16 mouse cellular contexts compared by ENCODE assay signal in the genomic region with DNA sequence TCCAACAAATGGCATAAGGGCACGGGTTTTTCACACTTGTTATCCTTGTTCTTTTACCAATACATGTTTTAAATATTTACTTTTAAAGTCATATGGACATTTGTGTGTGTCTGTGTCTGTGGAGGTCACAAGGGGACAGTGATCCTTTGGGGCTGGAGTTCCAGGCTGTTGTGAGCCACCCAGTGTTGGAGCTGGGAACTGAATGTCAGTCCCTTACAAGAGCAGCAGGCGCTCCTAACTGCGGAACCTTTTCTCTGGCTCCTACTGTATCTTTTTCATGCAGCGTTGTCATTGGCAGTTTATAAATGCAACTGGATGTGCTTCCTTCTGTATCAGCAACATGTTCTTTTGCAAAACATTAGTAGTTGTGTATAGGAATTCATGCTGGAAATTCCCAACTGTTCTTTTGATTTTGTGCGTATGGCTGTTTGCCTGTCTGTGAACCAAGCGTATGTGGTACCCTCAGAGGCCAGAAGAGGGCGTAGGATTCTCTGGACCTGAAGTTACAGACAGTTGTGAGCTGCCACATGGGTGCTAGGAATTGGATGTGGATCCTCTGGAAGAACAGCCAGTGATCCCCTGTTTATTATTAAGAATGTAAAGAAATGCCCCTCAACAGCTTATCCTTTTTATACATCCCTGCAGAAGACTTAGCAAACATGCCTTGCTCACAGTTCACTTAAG. TPM values are rescaled to one million over a fixed set of nuclear protein-coding genes. Genes with fewer than 3 reads are reported as not detected.
DNase-seq lines count a peak whose midpoint lies in the region; TF ChIP-seq lines count a peak whose summit lies in the region.
"Had no signal": no experiment of that assay in that cellular context is flagged by ENCODE, and none has a peak within 500 bp of the region (broad histone marks: within the 10 kb centered on the region; RNA-seq: fewer than 3 reads in every experiment).

No protein-coding gene starts in this region.

- DNase-seq in cerebellum, adult 2 months = peak; percentile 28 to 31
- DNase-seq in cerebellum, adult 9-11 months = no peak
- DNase-seq in left cerebral cortex, adult 2 months (ENCODE audit: extremely low spot score in 1 of 2, low spot score in 2 of 2) = no peak
- DNase-seq in left cerebral cortex, adult 18-20 months (ENCODE audit: low spot score in 2 of 2) = no peak
- DNase-seq in R1 (ENCODE audit: low read depth, low spot score) = peak; percentile 82
- DNase-seq in lung, postnatal 14 days = peak; percentile 11
- DNase-seq in midbrain, embryonic 10.5 days (ENCODE audit: low spot score) = no peak
- DNase-seq in gastrocnemius, postnatal 36 days = no peak
- DNase-seq: adrenal gland, postnatal 36 days; heart, postnatal 36 days; kidney, postnatal 25 days; spleen, adult 18-20 months had no signal

- TF ChIP-seq POLR2A in cerebellum, adult 2 months (IDR thresholded peaks at IDR 0.05; ENCODE audit: borderline replicate concordance, insufficient read depth, low read length) = no peak

- no peak overlapping the region for H3K27ac ChIP-seq in cerebellum, adult 2 months (ENCODE audit: insufficient read depth, low read length)
- no peak overlapping the region for H3K27ac ChIP-seq in left cerebral cortex, adult 2 months
- no peak overlapping the region for H3K27ac ChIP-seq in midbrain, embryonic 10.5 days (replicated peaks)
- H3K27ac ChIP-seq: neural tube, embryonic 15.5 days had no signal

- no peaks in the 10 kb centered on the region for H3K9me3 ChIP-seq in midbrain, embryonic 10.5 days (replicated peaks)
- H3K9me3 ChIP-seq: neural tube, embryonic 15.5 days had no signal

- WGBS in cerebellum, adult 2 months = 77% methylated on average over 7 of the region's 7 CpGs
- 76% methylated on average over 7 of the region's 7 CpGs for WGBS in midbrain, embryonic 10.5 days

- no peaks in the 10 kb centered on the region for H3K27me3 ChIP-seq in cerebellum, adult 2 months (ENCODE audit: control insufficient read depth, insufficient read depth, low read length)
- no peaks in the 10 kb centered on the region for H3K27me3 ChIP-seq in midbrain, embryonic 10.5 days (ENCODE audit: low read depth, poor library complexity, severe bottlenecking)
- H3K27me3 ChIP-seq: neural tube, embryonic 15.5 days had no signal

- peak; percentile 34; the same call in 1 of the 2 replicates for TF ChIP-seq CTCF in cerebellum, adult 2 months (IDR thresholded peaks at IDR 0.05; ENCODE audit: borderline replicate concordance, insufficient read depth, low read depth, low read length)
- peak; percentile 28 for TF ChIP-seq CTCF in left cerebral cortex, adult 2 months (IDR thresholded peaks at IDR 0.05)

- H3K36me3 ChIP-seq in midbrain, embryonic 10.5 days = no peaks in the 10 kb centered on the region
- H3K36me3 ChIP-seq: neural tube, embryonic 15.5 days had no signal

- intact Hi-C loops in left cerebral cortex, adult 2 months (cut with DNase I) = loop anchor here (5.0 kb wide), 1 partner anchor 52 kb away; the partner anchor contains the start of gene Prpf38b
- intact Hi-C loops in gastrocnemius, postnatal 36 days (cut with DNase I) = no loop called here

- H3K4me3 ChIP-seq in cerebellum, adult 2 months (replicated peaks; ENCODE audit: insufficient read depth, low read depth, low read length) = no peak overlapping the region
- H3K4me3 ChIP-seq in left cerebral cortex, adult 2 months = no peak overlapping the region
- no peak overlapping the region for H3K4me3 ChIP-seq in midbrain, embryonic 10.5 days
- H3K4me3 ChIP-seq: neural tube, embryonic 15.5 days had no signal

- H3K4me1 ChIP-seq in cerebellum, adult 2 months (ENCODE audit: control insufficient read depth, insufficient read depth, low read length) = peaks cover 4% of the 10 kb centered on the region
- peaks cover 36% of the 10 kb centered on the region for H3K4me1 ChIP-seq in midbrain, embryonic 10.5 days

RNA-seq across cellular contexts. Expression of gene Gm9857, which starts 24.3 kb away (rescaled TPM):
- polyA plus RNA-seq in cerebellum, adult 2 months (2012; rRNA removed) = 0.88 and 1.0 TPM in 2 replicates
- total RNA-seq in left cerebral cortex, adult 2 months (2021) = not detected
- not detected for total RNA-seq in left cerebral cortex, adult 18-20 months (2021)
- polyA plus RNA-seq in midbrain, embryonic 10.5 days (2016; fragmentation: Nextera tagmentation; extraction: Ambion mirVana) = not detected in 2 replicates
- total RNA-seq in gastrocnemius, postnatal 36 days (2021) = not detected
- total RNA-seq: adrenal gland, postnatal 36 days; heart, postnatal 36 days had no signal
- polyA plus RNA-seq: C2C12; embryonic facial prominence, embryonic 14.5 days; limb, embryonic 11.5 days; neural tube, embryonic 15.5 days had no signal

RNA-seq across cellular contexts. Expression of gene Henmt1, which starts 24.8 kb away (rescaled TPM):
- polyA plus RNA-seq in cerebellum, adult 2 months (2012; rRNA removed) = 1.0 and 1.3 TPM in 2 replicates
- total RNA-seq in left cerebral cortex, adult 2 months (2021) = 1 to 10 TPM; 2.1 to 2.3 TPM
- total RNA-seq in left cerebral cortex, adult 18-20 months (2021) = 1 to 10 TPM; 1.7 to 2.3 TPM
- polyA plus RNA-seq in midbrain, embryonic 10.5 days (2016; fragmentation: Nextera tagmentation; extraction: Ambion mirVana) = 0.62 and 0.67 TPM in 2 replicates
- not detected for total RNA-seq in gastrocnemius, postnatal 36 days (2021)
- total RNA-seq: adrenal gland, postnatal 36 days; heart, postnatal 36 days had no signal

RNA-seq across cellular contexts. Expression of gene Prpf38b, which starts 53.0 kb away (rescaled TPM):
- polyA plus RNA-seq in cerebellum, adult 2 months (2012; rRNA removed) = 119 and 121 TPM in 2 replicates
- 10 to 100 TPM; 43.9 to 53.2 TPM for total RNA-seq in left cerebral cortex, adult 2 months (2021)
- total RNA-seq in left cerebral cortex, adult 18-20 months (2021) = 10 to 100 TPM; 40.2 to 43.5 TPM
- polyA plus RNA-seq in midbrain, embryonic 10.5 days (2016; fragmentation: Nextera tagmentation; extraction: Ambion mirVana) = 67.2 and 68.3 TPM in 2 replicates
- total RNA-seq in gastrocnemius, postnatal 36 days (2021) = 10 to 100 TPM; 13.1 to 17.2 TPM

Comparison
In these comparisons a context has a peak if more than half of its experiments do, and no peak if none do; other contexts are left out.
1. DNase-seq: peak in cerebellum, adult 2 months (2 of 2), R1 (single experiment) and lung, postnatal 14 days (single experiment); none in cerebellum, adult 9-11 months (single experiment), left cerebral cortex, adult 2 months (0 of 2), left cerebral cortex, adult 18-20 months (0 of 2), midbrain, embryonic 10.5 days (single experiment) and gastrocnemius, postnatal 36 days (0 of 2).